Mouse (Mus musculus) cortical plate, adult 2 months (tissue): Measurements from ENCODE around the gene Smyd1.

Experiments
- CTCF ChIP-seq: fragments of 200-500 bp; IDR thresholded peaks from 2 replicates; pipeline ENCODE4 v1.5.1; 2011; ENCODE audit warnings: mild to moderate bottlenecking, control low read depth, low read length; ENCODE audit not compliant: insufficient read depth; ENCODE audit errors: extremely low read depth
- POLR2A ChIP-seq: fragments of 200-500 bp; IDR thresholded peaks from 2 replicates; pipeline ENCODE4 v1.6.1; 2011; ENCODE audit warnings: mild to moderate bottlenecking, low read length, control low read depth; ENCODE audit not compliant: insufficient read depth; ENCODE audit errors: extremely low read depth

DNA sequence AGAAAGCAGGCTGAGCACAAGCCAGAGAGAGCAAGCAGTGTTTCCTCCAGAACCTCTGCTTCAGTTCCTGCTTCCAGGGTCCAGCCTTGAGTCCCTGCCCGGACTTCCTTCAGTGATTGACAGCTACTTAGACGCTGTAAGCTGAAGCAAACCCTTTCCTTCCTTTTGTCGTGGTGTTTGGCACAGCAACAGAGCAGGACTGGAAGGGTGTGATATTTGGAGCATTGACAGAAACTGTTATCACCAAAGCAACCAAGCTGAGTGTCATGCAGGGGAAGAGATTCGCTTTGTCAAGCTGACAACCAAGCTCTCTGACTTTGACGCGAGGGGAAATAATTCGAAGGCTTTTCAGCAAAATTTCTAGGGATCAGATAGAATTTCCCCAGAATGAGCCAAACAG is 110.1 kb downstream of the Smyd1 start:
- TF ChIP-seq POLR2A = no peak
- TF ChIP-seq CTCF = no peak
